Mouse (Mus musculus): ENCODE data around the gene Dtx1. TPM values are rescaled to one million over a fixed set of nuclear protein-coding genes. Genes with fewer than 3 reads are reported as not detected.
A peak's percentile ranks its signal among the peaks of the same experiment; 100 is the strongest.

Dtx1 gene
- polyA plus RNA-seq, 1 experiment from 2014 or later: 34.8 TPM

DNA sequence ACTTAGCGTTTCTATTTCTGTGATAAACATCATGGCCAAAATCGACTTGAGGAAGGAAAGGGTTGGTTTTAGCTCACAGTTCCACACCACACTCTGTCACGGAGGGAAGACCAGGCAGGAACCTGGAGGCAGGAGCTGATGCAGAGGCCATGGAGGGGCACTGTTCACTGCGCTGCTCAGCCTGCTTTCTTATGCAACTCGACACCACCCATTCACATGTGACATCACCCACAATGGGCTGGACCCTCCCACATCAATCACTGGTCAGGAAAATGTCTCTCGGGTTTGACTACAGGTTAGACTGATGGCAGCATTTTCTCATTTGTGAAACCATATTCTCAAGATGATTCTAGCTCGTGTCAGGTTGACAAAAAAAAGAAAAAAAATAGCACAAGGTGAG is 9.3 kb upstream of the Dtx1 start:
- Histone ChIP-seq H3K4me2 (no peak overlapping the region), H3K27me3 (0 out of 2 replicates have a peak, but pooled peaks cover 6% of the 10 kb centered on the region), H3K4me1 (replicated peaks) (0 out of 2 replicates have a peak, but pooled peaks cover 4% of the 10 kb centered on the region), H3K36me3 (no peaks in the 10 kb centered on the region), H3K9ac (no peak overlapping the region), H3K9me3 (no peaks in the 10 kb centered on the region), H3K27ac (no peak overlapping the region), H3K4me3 (no peak overlapping the region)
- WGBS: 64% methylated on average over 7 of the region's 7 CpGs
- no peak for ATAC-seq (ENCODE audit: low FRiP score)

DNA sequence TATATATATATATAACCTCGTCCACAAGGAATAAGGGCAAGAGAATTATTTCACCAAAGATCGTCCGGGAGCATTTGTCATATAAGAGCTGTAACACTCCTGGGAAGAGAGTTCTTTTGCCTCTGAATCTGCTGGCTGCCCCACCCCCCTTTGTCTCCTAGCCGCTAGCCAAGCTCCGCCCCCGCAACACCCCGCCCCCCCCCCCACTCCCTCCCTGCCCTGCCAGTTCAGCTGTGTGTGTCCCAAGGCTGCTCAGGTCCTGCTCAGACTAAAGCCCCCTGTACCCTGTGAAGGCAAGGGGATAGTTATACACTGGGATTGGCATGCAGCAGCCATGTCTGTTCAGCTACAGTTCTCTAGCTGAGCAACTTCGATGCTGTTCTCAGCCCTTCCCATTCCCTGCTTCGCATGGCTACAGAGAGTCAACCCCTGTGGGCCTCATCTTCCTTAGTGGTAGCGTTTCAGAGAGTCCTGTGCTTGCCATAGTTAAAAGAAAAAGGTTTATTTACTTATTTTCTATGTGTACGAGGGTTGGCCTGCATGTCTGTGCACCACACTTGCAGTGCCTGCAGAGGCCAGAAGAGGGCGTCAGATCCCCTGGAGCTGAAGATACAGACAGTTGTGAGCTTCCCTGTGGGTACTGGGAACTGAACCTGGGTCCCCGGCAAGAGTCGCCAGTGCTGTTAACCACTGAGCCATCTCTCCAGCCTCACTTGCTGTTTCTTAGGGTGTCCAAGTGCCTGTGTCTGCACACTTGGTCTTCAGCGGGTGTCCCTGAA is 7.1 kb upstream of the Dtx1 start:
- ATAC-seq (ENCODE audit: low FRiP score): no peak
- H3K36me3 ChIP-seq: no peaks in the 10 kb centered on the region

DNA sequence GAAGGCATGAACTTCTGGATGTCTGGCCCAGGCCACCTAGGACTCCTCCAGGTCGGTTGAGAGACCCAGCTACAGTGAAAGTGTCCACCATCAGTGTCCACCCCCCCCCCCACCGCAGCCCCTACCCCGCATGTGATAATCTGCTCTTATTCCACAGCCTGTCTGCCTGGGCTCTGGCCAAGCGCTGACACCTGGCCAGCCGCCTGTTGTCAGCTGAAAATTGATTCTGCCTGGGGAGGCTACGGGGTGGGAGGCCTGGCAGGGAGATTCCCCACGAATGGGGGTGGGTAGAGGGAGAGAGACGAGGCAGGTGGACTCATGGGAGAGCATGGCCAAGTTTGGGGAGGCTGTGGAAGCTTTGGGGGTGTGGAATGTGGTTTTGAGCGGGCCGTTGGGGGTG is 5.4 kb upstream of the Dtx1 start:
- ATAC-seq (ENCODE audit: low FRiP score): no peak
- WGBS: 81% methylated on average over 10 of the region's 10 CpGs
- Histone ChIP-seq H3K9me3 (no peaks in the 10 kb centered on the region), H3K9ac (no peak overlapping the region), H3K27me3 (peaks cover 33% of the 10 kb centered on the region), H3K4me2 (no peak overlapping the region), H3K4me1 (replicated peaks) (peaks cover 14% of the 10 kb centered on the region), H3K27ac (no peak overlapping the region), H3K36me3 (no peaks in the 10 kb centered on the region), H3K4me3 (no peak overlapping the region)

More for the DNA sequence above, 7.1 kb upstream of the Dtx1 start:
- Histone ChIP-seq H3K27ac (no peak overlapping the region), H3K9ac (no peak overlapping the region), H3K9me3 (no peaks in the 10 kb centered on the region), H3K27me3 (peaks cover 19% of the 10 kb centered on the region), H3K4me3 (no peak overlapping the region), H3K4me1 (replicated peaks) (peaks cover 8% of the 10 kb centered on the region; the same call in 1 of the 2 replicates), H3K4me2 (no peak overlapping the region)
- 56% methylated on average over 15 of the region's 15 CpGs for WGBS

DNA sequence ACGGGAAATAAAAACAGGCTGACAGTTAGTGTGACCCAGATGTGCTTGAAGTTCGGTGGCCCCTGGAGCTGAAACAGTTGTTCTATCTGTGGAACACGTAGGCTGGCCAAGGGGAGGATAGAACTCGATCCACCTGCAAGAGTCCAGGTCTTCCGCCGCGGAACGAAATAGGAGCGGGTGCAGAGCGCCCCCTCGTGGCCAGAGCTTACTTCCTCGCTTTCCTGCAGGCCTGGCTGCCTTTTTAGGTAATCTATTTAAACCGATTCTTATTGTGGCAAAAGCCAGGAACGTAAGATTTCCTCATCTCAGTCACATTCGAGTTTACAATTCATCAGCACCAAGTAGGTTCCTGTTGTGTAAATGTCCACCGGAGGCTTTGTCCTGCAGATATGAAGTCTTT is 2.6 kb upstream of the Dtx1 start:
- no peak overlapping the region for H3K9ac ChIP-seq
- no peak overlapping the region for H3K4me2 ChIP-seq
- peaks cover 41% of the 10 kb centered on the region for H3K4me1 ChIP-seq (replicated peaks)
- H3K4me3 ChIP-seq: no peak overlapping the region
- no peaks in the 10 kb centered on the region for H3K36me3 ChIP-seq
- no peak overlapping the region for H3K27ac ChIP-seq
- ATAC-seq (ENCODE audit: low FRiP score): no peak
- H3K27me3 ChIP-seq: peaks cover 41% of the 10 kb centered on the region
- WGBS: 4% methylated on average over 16 of the region's 16 CpGs
- no peaks in the 10 kb centered on the region for H3K9me3 ChIP-seq

DNA sequence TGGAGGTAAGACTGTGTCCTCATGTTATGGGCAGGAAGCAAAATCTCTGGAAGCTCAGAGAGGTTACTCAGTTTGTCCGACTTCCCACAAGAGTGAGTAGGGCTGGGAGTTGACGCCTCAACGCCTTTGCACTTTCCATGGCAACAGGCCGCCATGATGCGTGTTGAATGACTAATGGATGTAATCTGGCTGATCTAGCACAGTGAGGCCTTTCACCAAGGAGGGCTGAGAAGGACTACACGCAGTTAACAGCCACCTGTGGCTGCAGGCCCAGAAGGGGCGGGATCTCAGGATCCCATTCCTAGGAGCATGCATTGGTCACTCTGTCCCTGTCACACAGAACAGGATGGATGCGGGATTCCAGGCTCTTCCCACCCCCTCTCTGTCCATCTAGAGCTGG is 994 bp upstream of the Dtx1 start:
- H3K9me3 ChIP-seq: no peaks in the 10 kb centered on the region
- no peaks in the 10 kb centered on the region for H3K36me3 ChIP-seq
- H3K9ac ChIP-seq: no peak overlapping the region
- WGBS: 50% methylated on average over 8 of the region's 8 CpGs
- no peak overlapping the region for H3K27ac ChIP-seq
- H3K4me1 ChIP-seq (replicated peaks): peaks cover 53% of the 10 kb centered on the region
- peaks cover 45% of the 10 kb centered on the region for H3K27me3 ChIP-seq
- no peak for ATAC-seq (ENCODE audit: low FRiP score)
- no peak overlapping the region for H3K4me2 ChIP-seq
- no peak overlapping the region for H3K4me3 ChIP-seq

DNA sequence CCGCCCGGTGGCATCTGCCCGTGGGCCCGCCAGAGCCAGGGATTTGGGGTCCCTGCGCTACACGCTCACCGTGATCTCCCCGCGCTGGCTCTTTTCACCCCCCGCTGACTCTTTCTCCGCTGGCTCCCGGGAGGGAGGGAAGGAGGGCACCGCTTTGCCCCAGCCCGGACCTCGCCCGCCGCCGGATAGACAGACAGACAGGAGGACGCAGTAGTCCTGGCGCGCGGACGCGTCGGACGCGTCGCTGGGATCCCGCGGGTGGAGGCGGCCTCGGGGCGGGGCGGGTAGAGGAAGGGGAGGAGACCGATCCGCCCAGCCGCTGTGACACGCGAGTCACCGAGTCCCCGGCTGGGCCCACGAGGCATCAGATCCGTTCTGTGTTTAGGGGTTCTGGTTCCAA is 311 bp downstream of the Dtx1 start:
- H3K4me3 ChIP-seq: peak overlapping the region; percentile 79
- peaks cover 42% of the 10 kb centered on the region for H3K27me3 ChIP-seq
- ATAC-seq (ENCODE audit: low FRiP score): peak; percentile 26; the same call in 1 of the 2 replicates
- peak overlapping the region; percentile 97 for H3K9ac ChIP-seq
- H3K36me3 ChIP-seq: no peaks in the 10 kb centered on the region
- peak overlapping the region; percentile 92 for H3K27ac ChIP-seq
- H3K4me2 ChIP-seq: peak overlapping the region; percentile 83
- H3K4me1 ChIP-seq (replicated peaks): peaks cover 66% of the 10 kb centered on the region
- no peaks in the 10 kb centered on the region for H3K9me3 ChIP-seq
- under 1% methylated on average over 42 of the region's 43 CpGs for WGBS

DNA sequence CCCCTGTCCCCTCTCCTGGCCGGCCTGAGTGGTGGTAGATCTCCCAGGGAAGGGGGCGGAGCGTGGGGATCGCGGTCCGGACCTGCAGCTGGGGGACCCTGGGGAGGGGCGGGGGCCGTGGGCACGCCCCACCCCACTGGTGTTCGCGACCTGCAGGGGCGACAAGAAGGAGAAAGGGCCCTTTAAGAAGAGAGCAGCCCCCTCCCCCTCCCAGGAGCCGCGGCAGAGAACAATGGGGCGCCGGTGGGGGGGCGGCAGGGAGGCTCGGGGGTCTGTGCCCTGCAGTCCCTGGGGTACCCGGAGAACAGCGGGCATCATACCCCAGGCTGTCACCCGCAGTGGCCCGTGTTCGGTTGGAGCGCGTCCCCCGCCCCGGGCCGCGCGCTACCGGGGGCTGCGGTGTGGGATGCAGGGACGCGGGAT is 890 bp downstream of the Dtx1 start:
- 2% methylated on average over 30 of the region's 34 CpGs for WGBS
- H3K36me3 ChIP-seq: no peaks in the 10 kb centered on the region
- H3K4me2 ChIP-seq: peak overlapping the region; percentile 83
- peak overlapping the region; percentile 79 for H3K4me3 ChIP-seq
- no peaks in the 10 kb centered on the region for H3K9me3 ChIP-seq
- peak overlapping the region; percentile 97 for H3K9ac ChIP-seq
- peak overlapping the region; percentile 92 for H3K27ac ChIP-seq
- peak; percentile 29 for ATAC-seq (ENCODE audit: low FRiP score)
- H3K4me1 ChIP-seq (replicated peaks): peaks cover 72% of the 10 kb centered on the region
- H3K27me3 ChIP-seq: peaks cover 45% of the 10 kb centered on the region

DNA sequence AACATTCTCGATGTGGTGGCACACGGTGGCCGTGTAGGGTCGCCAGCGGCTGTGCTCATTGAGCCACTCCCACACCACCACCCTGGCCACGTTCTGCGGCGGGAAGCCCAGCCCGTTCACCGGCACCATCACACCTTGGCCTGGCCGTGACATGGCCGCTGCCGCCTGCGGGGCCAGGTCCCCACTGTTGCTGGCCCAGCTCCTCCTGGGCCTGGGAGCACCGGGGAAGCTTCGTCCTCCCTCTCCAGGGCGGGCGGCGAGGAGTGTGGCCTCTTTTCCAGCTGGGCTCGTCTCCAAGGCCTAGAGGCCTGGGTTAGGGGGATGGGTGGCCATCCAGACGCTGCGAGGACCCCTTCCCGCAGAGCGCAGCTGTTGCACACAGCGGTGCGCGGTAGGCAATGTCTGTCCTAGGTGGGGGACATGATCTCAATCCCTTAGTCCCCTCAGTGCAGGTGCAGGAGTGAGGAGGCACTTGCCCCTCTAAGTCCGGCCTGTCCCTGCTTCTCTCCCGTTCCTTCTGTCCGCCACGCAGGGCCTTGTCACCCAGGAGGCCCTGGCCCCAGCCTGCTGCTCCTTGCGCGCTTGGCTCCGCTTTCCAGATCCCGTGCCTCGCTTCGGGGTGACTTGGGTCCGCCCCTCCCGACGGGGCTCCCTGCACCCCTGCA is 1.4 kb downstream of the Dtx1 start:
- H3K9ac ChIP-seq: peak overlapping the region; percentile 97
- H3K4me2 ChIP-seq: peak overlapping the region; percentile 83
- ATAC-seq (ENCODE audit: low FRiP score): peak; percentile 19
- H3K4me1 ChIP-seq (replicated peaks): peaks cover 77% of the 10 kb centered on the region
- 1% methylated on average over 40 of the region's 40 CpGs for WGBS
- H3K27me3 ChIP-seq: peaks cover 43% of the 10 kb centered on the region
- peak overlapping the region; percentile 92 for H3K27ac ChIP-seq
- no peaks in the 10 kb centered on the region for H3K36me3 ChIP-seq
- no peaks in the 10 kb centered on the region for H3K9me3 ChIP-seq
- H3K4me3 ChIP-seq: peak overlapping the region; percentile 79

DNA sequence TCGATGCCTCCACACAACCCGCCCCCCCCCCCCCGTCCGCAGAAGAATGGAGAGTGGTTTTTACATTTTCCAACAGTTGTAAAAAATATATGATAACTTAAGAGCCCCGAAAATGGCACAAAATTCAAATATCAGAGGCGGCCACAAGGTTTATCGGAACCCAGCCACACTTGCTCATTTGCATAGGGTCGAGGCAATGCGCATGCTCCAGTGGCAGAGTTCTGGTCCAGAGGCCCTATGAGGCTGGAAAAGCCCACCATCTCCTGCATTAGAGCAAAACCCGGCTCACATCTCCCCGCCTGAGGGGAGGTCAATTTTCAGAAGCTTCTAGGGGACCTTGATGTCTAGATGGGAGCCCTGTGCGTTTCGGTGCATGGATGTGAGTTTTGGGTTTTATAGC is 4.8 kb downstream of the Dtx1 start:
- no peaks in the 10 kb centered on the region for H3K9me3 ChIP-seq
- H3K36me3 ChIP-seq: no peaks in the 10 kb centered on the region
- H3K4me1 ChIP-seq (replicated peaks): peaks cover 88% of the 10 kb centered on the region
- peak overlapping the region; percentile 26 for H3K4me3 ChIP-seq
- peak overlapping the region; percentile 54 for H3K4me2 ChIP-seq
- H3K9ac ChIP-seq: peak overlapping the region; percentile 63
- WGBS: 39% methylated on average over 13 of the region's 13 CpGs
- peaks cover 22% of the 10 kb centered on the region; the same call in 1 of the 2 replicates for H3K27me3 ChIP-seq
- ATAC-seq (ENCODE audit: low FRiP score): no peak
- no peak overlapping the region for H3K27ac ChIP-seq

DNA sequence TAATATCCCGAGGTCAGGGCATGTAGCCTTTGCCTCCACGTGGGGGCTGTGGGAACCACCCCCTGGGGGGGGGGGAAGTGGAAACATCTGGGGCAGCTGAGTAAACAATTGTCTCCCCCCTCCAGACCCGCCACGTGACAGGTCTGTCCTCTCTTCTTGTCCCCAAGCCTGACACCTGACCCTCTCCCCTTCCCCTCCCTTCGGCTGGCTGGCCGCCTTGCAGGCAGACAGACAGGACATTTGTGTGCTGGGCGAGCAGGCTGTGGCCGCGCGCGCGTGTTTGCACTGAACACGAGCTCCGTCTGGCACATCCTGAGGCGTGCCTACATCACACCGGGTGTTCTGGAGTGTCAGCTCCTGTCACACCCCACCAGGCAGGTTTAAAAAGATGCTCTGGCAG is 5.2 kb downstream of the Dtx1 start:
- Histone ChIP-seq H3K4me3 (peak overlapping the region; percentile 26), H3K9me3 (no peaks in the 10 kb centered on the region), H3K4me1 (replicated peaks) (peaks cover 87% of the 10 kb centered on the region), H3K4me2 (peak overlapping the region; percentile 54), H3K9ac (peak overlapping the region; percentile 63), H3K27ac (no peak overlapping the region), H3K36me3 (no peaks in the 10 kb centered on the region), H3K27me3 (0 out of 2 replicates have a peak, but pooled peaks cover 20% of the 10 kb centered on the region)
- 2% methylated on average over 16 of the region's 16 CpGs for WGBS
- ATAC-seq (ENCODE audit: low FRiP score): no peak

DNA sequence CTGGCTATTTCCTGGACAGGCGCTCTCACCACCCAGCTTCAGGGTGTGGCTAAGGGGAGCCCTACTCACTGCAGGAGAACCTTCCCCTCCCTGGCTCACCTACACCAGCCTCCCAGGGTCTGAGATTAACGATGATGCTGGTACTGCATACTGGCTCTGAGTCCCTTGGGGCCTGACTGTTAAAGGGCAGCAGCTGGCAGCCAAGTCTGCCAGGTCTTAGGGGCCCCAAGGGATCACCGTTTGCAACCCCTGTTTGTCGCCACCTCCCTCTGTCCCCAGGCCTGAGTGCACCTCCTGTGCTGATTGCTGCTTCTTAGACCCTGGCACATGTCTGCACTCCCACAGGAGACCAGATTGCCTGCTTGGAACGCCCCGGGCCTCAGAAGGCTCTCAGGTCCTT is 7.3 kb downstream of the Dtx1 start:
- Histone ChIP-seq H3K4me1 (replicated peaks) (peaks cover 87% of the 10 kb centered on the region), H3K36me3 (no peaks in the 10 kb centered on the region), H3K4me2 (no peak overlapping the region; the same call in 1 of the 2 replicates), H3K27me3 (peaks cover 25% of the 10 kb centered on the region), H3K27ac (no peak overlapping the region), H3K9ac (peak overlapping the region; percentile 13; the same call in 1 of the 2 replicates), H3K9me3 (no peaks in the 10 kb centered on the region), H3K4me3 (no peak overlapping the region)
- WGBS: 43% methylated on average over 6 of the region's 6 CpGs
- ATAC-seq (ENCODE audit: low FRiP score): no peak

DNA sequence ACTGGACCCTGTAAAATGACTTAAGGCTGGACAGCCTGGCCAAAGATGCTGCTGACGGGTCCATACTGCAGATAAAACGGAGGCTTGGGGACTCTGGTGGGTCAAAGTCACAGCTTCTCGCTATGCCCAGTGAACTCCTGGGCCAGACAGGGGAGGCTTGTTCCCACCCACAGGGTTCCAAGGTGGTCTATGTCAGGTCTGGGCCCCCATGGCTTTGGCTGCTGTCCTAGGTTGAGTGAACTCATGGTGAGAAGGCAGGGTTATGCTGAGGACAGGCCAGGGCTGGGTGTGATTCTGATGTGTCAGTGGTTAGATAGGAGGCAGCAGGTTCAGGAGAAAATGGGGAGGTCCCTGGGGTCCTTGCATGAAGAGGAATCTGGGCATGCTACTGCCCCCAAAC is 8.1 kb downstream of the Dtx1 start:
- H3K9ac ChIP-seq: no peak overlapping the region
- no peak overlapping the region for H3K4me3 ChIP-seq
- no peak overlapping the region for H3K27ac ChIP-seq
- H3K4me1 ChIP-seq (replicated peaks): peaks cover 87% of the 10 kb centered on the region
- WGBS: 81% methylated on average over 3 of the region's 3 CpGs
- no peak overlapping the region for H3K4me2 ChIP-seq
- no peaks in the 10 kb centered on the region for H3K36me3 ChIP-seq
- peaks cover 23% of the 10 kb centered on the region for H3K27me3 ChIP-seq
- no peak for ATAC-seq (ENCODE audit: low FRiP score)
- no peaks in the 10 kb centered on the region for H3K9me3 ChIP-seq
